Mouse (Mus musculus) kidney, adult 2 months (tissue): ENCODE results near the gene Hexb.

ENCODE experiments used
- CTCF ChIP-seq: fragments of 200-500 bp; conservative IDR thresholded peaks from 2 replicates; pipeline ENCODE4 v1.5.1; 2011; ENCODE audit warnings: low read depth, mild to moderate bottlenecking, control low read depth, low read length, moderate library complexity, mixed read lengths; ENCODE audit not compliant: insufficient read depth, insufficient read length
- POLR2A ChIP-seq: fragments of 200-500 bp; IDR thresholded peaks from one replicate; pipeline ENCODE4 v1.6.1; 2011; ENCODE audit warnings: low read depth, low read length, control low read depth

- TF ChIP-seq CTCF (no peak), POLR2A (no peak)
These were observed 26.3 kb upstream of the Hexb start for GRCm38 (mm10) chr13:97224341-97224982.
